Mouse (Mus musculus): Measurements from ENCODE around the gene Gabrb3.

GRCm38 (mm10) chr7:57648136-57648755 lies 228.8 kb downstream of the Gabrb3 start:
- TF ChIP-seq GATA1 (IDR thresholded peaks at IDR 0.05; ENCODE audit: borderline replicate concordance, low read length), result no peak
- no peak for TF ChIP-seq FLI1 (IDR thresholded peaks at IDR 0.05; ENCODE audit: low read length)

Measured in megakaryocyte, embryonic 14.5 days (primary cell).